Mouse (Mus musculus) hindbrain, embryonic 16.5 days (tissue): Measurements from ENCODE around the gene Mtch1. TPM values are rescaled to one million over a fixed set of nuclear protein-coding genes. Genes with fewer than 3 reads are reported as not detected.

ENCODE experiments used
- ATAC-seq: fragments of 200-750 bp; cut with Nextera tagmentation; 2 replicates; pipeline ENCODE4 v1.8.0; 2017; ENCODE audit warnings: moderate TSS enrichment, moderate library complexity
- H3K27ac ChIP-seq: fragments of 300-500 bp; sonication (generic); 2 replicates; pipeline ENCODE4 v1.5.1; 2014; ENCODE audit warnings: low read depth, mild to moderate bottlenecking, control low read depth, low read length, moderate library complexity
- H3K27me3 ChIP-seq: fragments of 300-500 bp; sonication (generic); replicated peaks from 2 replicates; pipeline ENCODE4 v1.6.1; 2014; ENCODE audit warnings: low read length; ENCODE audit not compliant: control insufficient read depth, insufficient read depth
- H3K36me3 ChIP-seq: fragments of 300-500 bp; sonication (generic); 2 replicates; pipeline ENCODE4 v1.6.1; 2014; ENCODE audit warnings: mild to moderate bottlenecking, low read length, moderate library complexity, mixed read lengths; ENCODE audit not compliant: control insufficient read depth, insufficient read depth
- H3K4me1 ChIP-seq: fragments of 300-500 bp; sonication (generic); 2 replicates; pipeline ENCODE4 v1.6.1; 2014; ENCODE audit warnings: low read depth, low read length; ENCODE audit not compliant: control insufficient read depth, insufficient read depth
- H3K4me2 ChIP-seq: fragments of 300-500 bp; sonication (generic); 2 replicates; pipeline ENCODE4 v1.6.1; 2014; ENCODE audit warnings: mild to moderate bottlenecking, low read length, control low read depth, moderate library complexity
- H3K4me3 ChIP-seq: fragments of 300-500 bp; sonication (generic); 2 replicates; pipeline ENCODE4 v1.5.1; 2014; ENCODE audit warnings: mild to moderate bottlenecking, low read length, control low read depth, moderate library complexity
- H3K9ac ChIP-seq: fragments of 300-500 bp; sonication (generic); 2 replicates; pipeline ENCODE4 v1.6.1; 2014; ENCODE audit warnings: low read depth, mild to moderate bottlenecking, control low read depth, low read length, moderate library complexity
- H3K9me3 ChIP-seq: fragments of 300-500 bp; sonication (generic); 2 replicates; pipeline ENCODE4 v1.6.1; 2014; ENCODE audit warnings: mild to moderate bottlenecking, low read length, moderate library complexity; ENCODE audit not compliant: control insufficient read depth
- WGBS: fragments of 180-500 bp; shearing (Covaris S2); extraction: QIAGEN DNeasy Blood & Tissue Kit; methylation state at CpG from one replicate; pipeline ENCODE4 v1.1.7; 2014; 5-methylcytosine and 5-hydroxymethylcytosine counted together
- polyA plus RNA-seq: library from polyadenylated mRNA; unstranded; fragments of >200 nt; fragmentation: Nextera tagmentation; extraction: Ambion mirVana; gene quantifications from 2 replicates; pipeline ENCODE4 v1.2.1, GENCODE M21; 2015

The Mtch1 gene
- polyA plus RNA-seq, 1 experiment from 2014 or later = 328 TPM

DNA sequence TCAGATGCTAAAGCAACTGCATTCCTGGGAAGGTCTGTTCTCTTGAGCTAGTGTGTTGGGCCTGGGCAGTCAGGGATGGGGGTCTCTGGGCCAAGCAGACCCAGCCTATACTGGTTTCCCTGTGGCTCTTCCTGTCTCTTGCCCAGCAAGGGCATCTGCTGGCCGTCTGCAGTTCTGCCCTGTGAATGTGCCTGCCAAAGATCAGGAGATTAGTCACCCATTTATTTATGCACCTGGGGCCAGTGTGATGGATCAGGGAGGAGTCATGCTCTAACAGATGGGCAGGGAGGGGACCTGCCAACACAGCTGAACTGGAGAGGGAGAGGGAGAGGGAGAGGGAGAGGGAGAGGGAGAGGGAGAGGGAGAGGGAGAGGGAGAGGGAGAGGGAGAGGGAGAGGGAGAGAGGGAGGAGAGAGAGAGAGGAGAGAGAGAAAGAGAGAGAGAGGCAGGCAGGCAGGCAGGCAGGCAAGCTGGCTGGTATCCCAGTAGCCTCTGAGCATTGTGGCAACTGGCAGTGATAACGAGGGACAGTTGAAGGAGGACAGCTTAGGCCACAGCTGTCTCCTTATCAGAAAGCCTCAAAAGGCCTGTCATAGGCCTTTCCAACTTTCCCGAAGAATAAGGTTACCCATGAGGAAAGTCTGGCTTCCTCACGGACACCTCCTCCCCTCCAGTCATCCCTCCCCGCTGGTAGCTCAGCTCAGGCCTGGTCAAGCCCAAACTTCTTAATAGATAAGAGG is 16.9 kb downstream of the Mtch1 start:
- 0 out of 2 replicates have a peak, but pooled peaks have one; percentile 35 for ATAC-seq
- Histone ChIP-seq H3K36me3 (peaks cover 36% of the 10 kb centered on the region), H3K9me3 (no peaks in the 10 kb centered on the region), H3K27ac (peak overlapping the region; percentile 52), H3K4me2 (no peak overlapping the region), H3K27me3 (no peaks in the 10 kb centered on the region), H3K4me1 (peaks cover 18% of the 10 kb centered on the region), H3K9ac (no peak overlapping the region), H3K4me3 (no peak overlapping the region)
- WGBS = 26% methylated on average over 5 of the region's 5 CpGs

DNA sequence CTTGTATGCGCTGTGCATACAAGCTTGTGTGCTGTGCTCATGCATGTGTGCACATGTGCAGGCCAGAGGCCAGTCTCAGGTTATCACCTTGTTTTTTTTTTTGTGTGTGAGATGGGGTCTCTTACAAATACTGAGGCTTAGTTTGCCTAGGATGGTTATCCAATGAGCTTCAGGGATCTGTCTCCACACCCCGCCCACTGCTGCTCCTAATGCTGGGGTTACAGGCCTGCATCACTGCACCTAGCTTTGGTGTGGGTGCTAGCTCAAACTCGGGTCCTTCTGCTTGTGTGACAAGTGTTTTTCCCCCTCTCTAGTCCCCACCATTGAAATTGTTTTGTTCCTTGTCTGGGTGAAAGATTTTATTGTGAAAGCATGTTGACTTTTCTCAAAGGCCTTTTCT is 17.5 kb downstream of the Mtch1 start:
- H3K36me3 ChIP-seq = peaks cover 30% of the 10 kb centered on the region
- no peaks in the 10 kb centered on the region for H3K27me3 ChIP-seq
- no peak overlapping the region for H3K4me3 ChIP-seq
- no peaks in the 10 kb centered on the region for H3K9me3 ChIP-seq
- H3K4me2 ChIP-seq = no peak overlapping the region
- peaks cover 19% of the 10 kb centered on the region for H3K4me1 ChIP-seq
- no peak for ATAC-seq
- H3K27ac ChIP-seq = no peak overlapping the region; the same call in none of the 2 replicates
- H3K9ac ChIP-seq = no peak overlapping the region
- 91% methylated on average over 3 of the region's 3 CpGs for WGBS

DNA sequence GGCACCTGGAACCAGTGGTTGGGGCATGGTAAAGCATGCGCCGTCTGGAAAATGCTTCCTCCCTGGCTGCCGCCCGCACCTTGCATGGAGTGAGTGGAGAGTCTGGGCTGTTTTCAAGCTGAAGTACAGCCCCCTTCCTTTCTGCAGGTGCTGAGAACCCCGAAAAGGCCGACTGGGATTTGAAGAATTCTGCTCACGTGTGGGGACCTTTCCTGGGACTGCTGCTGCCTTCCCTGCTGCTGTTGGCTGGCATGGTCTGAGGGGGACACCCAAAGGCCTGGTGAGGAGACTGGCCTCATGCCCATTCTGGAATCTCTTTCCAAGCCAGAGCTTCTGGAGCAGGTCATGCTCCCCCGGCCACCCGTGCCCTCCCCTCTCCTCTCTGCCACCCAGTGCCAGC is 20.0 kb downstream of the Mtch1 start:
- no peaks in the 10 kb centered on the region for H3K9me3 ChIP-seq
- peaks cover 19% of the 10 kb centered on the region for H3K4me1 ChIP-seq
- peaks cover 13% of the 10 kb centered on the region for H3K36me3 ChIP-seq
- no peak overlapping the region; the same call in 1 of the 2 replicates for H3K27ac ChIP-seq
- 83% methylated on average over 9 of the region's 9 CpGs for WGBS
- no peak overlapping the region for H3K4me3 ChIP-seq
- H3K27me3 ChIP-seq = no peaks in the 10 kb centered on the region
- no peak overlapping the region for H3K4me2 ChIP-seq
- peak overlapping the region; percentile 57; the same call in 1 of the 2 replicates for H3K9ac ChIP-seq
- no peak for ATAC-seq

DNA sequence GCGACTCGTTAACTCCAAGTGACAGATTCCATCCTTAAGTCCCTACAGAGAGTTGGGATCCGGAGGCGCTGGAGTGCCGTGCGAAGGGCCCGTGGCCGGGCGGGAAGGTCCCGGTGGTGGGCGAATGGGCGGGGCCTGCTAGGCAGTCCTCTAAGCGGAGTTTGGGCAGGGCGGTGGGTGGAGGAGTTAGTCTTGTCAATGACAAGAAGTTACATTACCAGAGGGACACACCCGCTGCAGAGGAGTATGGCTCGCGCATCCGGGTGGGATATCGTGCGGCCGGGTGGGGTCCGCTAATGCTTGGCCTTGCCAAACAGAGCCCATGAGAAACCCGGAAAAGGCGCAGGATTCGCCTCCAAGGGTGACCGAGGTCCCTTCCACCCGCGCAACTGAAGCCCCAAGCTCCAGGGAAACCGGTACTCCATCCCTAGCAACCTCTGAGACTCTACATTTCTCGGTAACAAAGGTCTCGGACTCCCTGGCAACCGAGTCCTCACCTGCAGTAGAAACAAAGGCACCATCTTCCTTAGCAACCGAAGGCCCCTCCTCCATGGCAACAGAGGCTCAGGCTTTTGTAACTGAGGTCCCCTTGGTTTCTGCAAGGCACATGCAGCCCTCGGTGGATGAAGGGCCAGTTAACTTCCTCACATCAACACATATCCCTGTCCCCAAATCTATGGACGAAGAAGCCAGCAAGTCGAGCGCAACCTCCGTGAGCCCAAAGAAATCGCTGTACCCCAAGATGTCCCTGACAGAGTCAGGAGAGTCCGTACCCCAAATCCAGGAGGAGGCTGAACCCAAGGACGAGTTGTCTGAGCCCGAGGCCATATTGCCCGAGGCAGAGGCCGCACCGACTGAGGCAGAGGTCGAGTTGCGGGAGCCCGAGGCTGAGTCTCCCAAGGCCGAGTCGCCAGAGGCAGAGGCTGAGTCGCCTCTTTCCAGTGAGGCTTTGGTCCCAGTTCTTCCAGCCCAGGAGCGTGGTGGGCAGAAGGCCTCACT is 20.9 kb downstream of the Mtch1 start:
- H3K9ac ChIP-seq = peak overlapping the region; percentile 57
- peaks cover 5% of the 10 kb centered on the region; the same call in 1 of the 2 replicates for H3K36me3 ChIP-seq
- peaks cover 6% of the 10 kb centered on the region for H3K27me3 ChIP-seq
- H3K4me3 ChIP-seq = peak overlapping the region; percentile 23
- H3K4me1 ChIP-seq = peaks cover 19% of the 10 kb centered on the region
- peak overlapping the region; percentile 56 for H3K4me2 ChIP-seq
- no peaks in the 10 kb centered on the region for H3K9me3 ChIP-seq
- WGBS = 10% methylated on average over 52 of the region's 52 CpGs
- ATAC-seq = peak; percentile 66
- peak overlapping the region; percentile 65 for H3K27ac ChIP-seq

DNA sequence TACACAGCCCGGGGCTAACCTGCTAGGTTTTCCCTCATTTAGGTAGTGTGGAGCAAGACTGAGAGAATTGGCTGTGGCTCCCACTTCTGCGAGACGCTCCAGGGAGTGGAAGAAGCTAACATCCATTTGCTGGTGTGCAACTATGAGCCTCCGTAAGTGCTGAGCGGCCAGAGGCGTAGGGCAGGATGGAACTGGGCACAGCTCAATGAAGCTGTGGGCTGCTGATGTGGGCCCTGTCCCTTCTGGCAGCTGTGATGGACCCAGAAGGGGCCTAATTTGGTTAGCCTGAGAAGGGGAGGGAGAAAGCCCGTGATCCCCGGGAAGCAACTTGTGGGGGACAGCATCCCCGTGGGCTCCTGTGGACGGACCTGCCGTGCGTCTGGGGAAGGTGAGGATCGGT is 21.9 kb downstream of the Mtch1 start:
- Histone ChIP-seq H3K27ac (no peak overlapping the region; the same call in 1 of the 2 replicates), H3K4me2 (peak overlapping the region; percentile 56; the same call in 1 of the 2 replicates), H3K9ac (peak overlapping the region; percentile 57), H3K27me3 (peaks cover 13% of the 10 kb centered on the region), H3K9me3 (no peaks in the 10 kb centered on the region), H3K36me3 (0 out of 2 replicates have a peak, but pooled peaks cover 4% of the 10 kb centered on the region), H3K4me3 (no peak overlapping the region), H3K4me1 (peaks cover 19% of the 10 kb centered on the region)
- 41% methylated on average over 13 of the region's 13 CpGs for WGBS
- ATAC-seq = no peak

DNA sequence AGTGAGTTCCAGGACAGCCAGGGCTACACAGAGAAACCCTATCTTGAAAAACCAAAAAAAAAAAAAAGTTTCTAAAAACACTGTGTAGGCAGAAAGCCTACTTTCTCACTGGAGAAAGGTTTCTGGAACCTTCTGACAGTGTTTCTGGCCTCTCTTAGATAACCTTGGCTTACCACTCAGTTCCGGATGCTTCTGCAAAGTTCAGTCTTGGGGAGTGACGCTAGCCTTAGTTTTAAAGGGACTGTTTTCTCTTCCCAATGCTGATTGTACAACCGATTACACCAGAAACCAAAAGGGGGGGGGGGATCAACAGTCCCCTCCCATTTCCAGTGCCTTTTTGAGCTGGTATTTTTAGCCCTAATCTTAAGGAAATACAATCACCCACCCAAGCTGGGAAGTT is 24.1 kb downstream of the Mtch1 start:
- Histone ChIP-seq H3K27me3 (peaks cover 15% of the 10 kb centered on the region), H3K9ac (no peak overlapping the region), H3K4me3 (no peak overlapping the region), H3K9me3 (no peaks in the 10 kb centered on the region), H3K36me3 (no peaks in the 10 kb centered on the region), H3K27ac (no peak overlapping the region), H3K4me2 (no peak overlapping the region), H3K4me1 (peaks cover 19% of the 10 kb centered on the region)
- ATAC-seq = no peak
- WGBS = 97% methylated on average over 3 of the region's 3 CpGs

DNA sequence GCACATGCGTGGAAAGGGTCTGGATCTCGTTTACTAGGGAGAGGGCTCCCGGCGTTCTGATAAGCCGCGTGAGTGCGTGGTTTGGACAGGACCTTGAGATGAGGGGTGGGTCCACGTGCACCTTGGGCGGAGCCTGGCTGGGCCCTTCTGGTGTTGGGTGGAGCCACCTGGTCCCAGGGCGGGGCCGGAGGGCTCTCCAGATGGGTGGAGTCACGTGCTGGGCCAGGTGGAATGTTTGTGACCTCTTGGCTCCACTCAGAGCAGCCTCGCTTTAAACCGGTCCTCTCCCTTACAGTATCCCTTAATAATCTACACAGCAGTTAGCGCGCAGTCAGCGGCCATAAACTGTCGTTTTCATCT is 25.2 kb downstream of the Mtch1 start:
- Histone ChIP-seq H3K9me3 (no peaks in the 10 kb centered on the region), H3K4me1 (peaks cover 17% of the 10 kb centered on the region), H3K36me3 (no peaks in the 10 kb centered on the region), H3K27me3 (peaks cover 15% of the 10 kb centered on the region), H3K4me3 (no peak overlapping the region), H3K27ac (no peak overlapping the region), H3K4me2 (no peak overlapping the region), H3K9ac (no peak overlapping the region)
- WGBS = 32% methylated on average over 18 of the region's 18 CpGs
- ATAC-seq = no peak

DNA sequence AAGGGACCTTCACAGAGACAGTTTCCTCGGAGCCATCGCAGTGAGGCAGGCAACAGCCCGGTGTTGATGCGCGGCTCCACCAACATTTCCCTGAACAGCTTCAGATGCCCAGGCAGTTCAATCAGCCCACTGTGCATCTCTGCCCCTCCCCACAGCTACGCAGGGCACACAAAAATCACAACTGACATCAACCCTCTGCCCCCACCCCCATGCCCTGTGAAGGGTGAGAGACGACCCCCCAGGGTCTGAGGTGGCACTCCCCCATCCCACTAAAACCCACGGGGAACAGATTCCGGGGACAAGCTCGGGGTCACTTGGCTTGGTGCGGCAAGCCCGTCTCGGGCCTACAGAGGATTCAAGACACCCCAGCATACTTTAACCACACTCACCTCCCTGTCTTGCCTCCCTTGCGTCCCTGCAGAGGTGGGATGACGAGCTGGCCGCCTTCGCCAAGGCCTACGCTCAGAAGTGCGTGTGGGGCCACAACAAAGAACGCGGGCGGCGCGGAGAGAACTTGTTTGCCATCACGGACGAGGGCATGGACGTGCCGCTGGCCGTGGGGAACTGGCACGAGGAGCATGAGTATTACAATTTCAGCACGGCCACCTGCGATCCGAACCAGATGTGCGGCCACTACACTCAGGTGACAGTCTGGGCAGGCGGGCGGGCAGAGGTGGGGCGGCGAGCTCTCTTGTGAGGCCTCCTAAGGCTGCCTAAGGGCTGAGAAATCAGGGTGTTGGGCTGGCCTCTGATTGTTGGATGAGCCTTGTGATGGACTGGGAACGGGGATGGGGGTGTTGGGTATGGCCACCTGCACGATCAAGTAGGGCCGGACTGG is 25.8 kb downstream of the Mtch1 start:
- Histone ChIP-seq H3K4me3 (no peak overlapping the region), H3K9ac (0 out of 2 replicates have a peak overlapping the region, but pooled peaks have one; percentile 9), H3K36me3 (no peaks in the 10 kb centered on the region), H3K9me3 (no peaks in the 10 kb centered on the region), H3K27ac (no peak overlapping the region), H3K4me1 (peaks cover 11% of the 10 kb centered on the region), H3K27me3 (peaks cover 15% of the 10 kb centered on the region), H3K4me2 (no peak overlapping the region)
- WGBS = 25% methylated on average over 41 of the region's 41 CpGs
- no peak for ATAC-seq
